Mouse (Mus musculus): Measurements from ENCODE around the gene Chmp1a. TPM values are rescaled to one million over a fixed set of nuclear protein-coding genes. Genes with fewer than 3 reads are reported as not detected.

The Chmp1a gene
- total and polyA plus RNA-seq, 3 experiments: 67.5 to 83.2 (median 69.5) TPM

DNA sequence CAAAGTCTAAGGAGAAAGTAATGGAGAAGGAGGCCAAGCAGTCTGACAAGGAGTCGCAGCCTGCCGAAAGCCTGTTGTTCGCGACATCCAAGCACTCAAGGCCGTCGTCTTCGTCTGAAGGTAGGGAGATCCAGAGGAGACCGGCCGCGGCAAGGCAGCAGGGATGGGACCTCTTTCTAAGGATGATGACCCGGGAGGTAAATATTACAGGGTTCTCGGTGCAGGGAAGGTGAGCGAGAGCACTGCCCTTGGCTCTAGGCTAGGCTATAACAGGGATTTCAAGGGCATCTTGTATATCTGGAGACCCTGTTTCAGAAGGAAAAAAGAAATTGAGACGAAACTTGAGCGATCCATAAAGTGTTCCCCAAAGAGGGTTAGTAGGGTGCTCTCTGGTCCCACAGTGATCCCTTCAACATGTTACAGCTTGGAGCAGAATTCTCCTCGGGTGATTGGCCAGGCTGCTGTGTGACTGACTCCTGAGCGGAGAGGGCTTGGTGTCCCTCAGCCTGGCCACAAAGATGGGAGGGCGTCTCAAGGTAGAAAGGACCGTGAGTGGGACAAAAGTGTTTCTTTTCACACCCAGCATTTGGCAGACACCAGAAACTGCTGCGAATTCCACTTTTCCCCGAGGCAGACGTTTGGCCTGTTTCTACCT, 682 bp upstream of the Chmp1a start:
- in situ Hi-C loops (cut with MboI; ENCODE audit: low pct_ligation_motif_present, low pct_unique_long_range_greater_than_20kb, low sequenced_read_pairs) (no loop called here), dilution Hi-C loops (cut with MboI; ENCODE audit: extremely low pct_ligation_motif_present, extremely low pct_unique_long_range_greater_than_20kb, low sequenced_read_pairs) (no loop called here)
- Histone ChIP-seq H3K4me3 (replicated peaks in 1 of 3; ENCODE audit: low read depth in 2 of 3, low read length in 2 of 3, poor library complexity in 1 of 3) (peak overlapping the region; percentile 54 to 96 (median 59)), H3K27me3 (replicated peaks) (peaks cover 5% of the 10 kb centered on the region), H3K9ac (ENCODE audit: insufficient read depth, low read depth) (peak overlapping the region; percentile 73), H3K4me1 (ENCODE audit: control insufficient read depth in 1 of 2, insufficient read depth in 2 of 2) (peaks cover 0 to 17% of the 10 kb centered on the region in 2 experiments; a peak in 2 of 4 replicates), H3K36me3 (replicated peaks in 1 of 2; ENCODE audit: control insufficient read depth in 1 of 2, insufficient read depth in 1 of 2, low read length in 1 of 2) (peaks cover 23 to 28% of the 10 kb centered on the region in 2 experiments), H3K79me2 (replicated peaks; ENCODE audit: control insufficient read depth, extremely low read depth, insufficient read depth, poor library complexity, severe bottlenecking) (peaks cover 16% of the 10 kb centered on the region), H3K4me2 (ENCODE audit: insufficient read depth, low read depth, poor library complexity, severe bottlenecking) (peak overlapping the region; percentile 35), H3K9me3 (replicated peaks; ENCODE audit: low read length) (no peaks in the 10 kb centered on the region), H3K27ac (ENCODE audit: insufficient read depth, low read depth) (no peak overlapping the region)
- DNase-seq (ENCODE audit: extremely low read depth): no peak
- TF ChIP-seq KAT2A (IDR thresholded peaks at IDR 0.05; ENCODE audit: insufficient replicate concordance, low read length): no peak
- no peak for TF ChIP-seq RCOR1 (conservative IDR thresholded peaks at IDR 0.05; ENCODE audit: low read depth, low read length)
- TF ChIP-seq ZNF384 (IDR thresholded peaks at IDR 0.05; ENCODE audit: low read depth, low read length): no peak
- no peak for TF ChIP-seq MXI1 (IDR thresholded peaks at IDR 0.05; ENCODE audit: low read depth, low read length)
- no peak for TF ChIP-seq BHLHE40 (IDR thresholded peaks at IDR 0.05; ENCODE audit: low read depth, low read length)
- no peak for TF ChIP-seq TCF12 (IDR thresholded peaks at IDR 0.05; ENCODE audit: low read depth, low read length)
- no peak for TF ChIP-seq ZC3H11A (IDR thresholded peaks at IDR 0.05; ENCODE audit: low read depth, low read length)
- no peak for TF ChIP-seq CHD2 (IDR thresholded peaks at IDR 0.05; ENCODE audit: low read length)

DNA sequence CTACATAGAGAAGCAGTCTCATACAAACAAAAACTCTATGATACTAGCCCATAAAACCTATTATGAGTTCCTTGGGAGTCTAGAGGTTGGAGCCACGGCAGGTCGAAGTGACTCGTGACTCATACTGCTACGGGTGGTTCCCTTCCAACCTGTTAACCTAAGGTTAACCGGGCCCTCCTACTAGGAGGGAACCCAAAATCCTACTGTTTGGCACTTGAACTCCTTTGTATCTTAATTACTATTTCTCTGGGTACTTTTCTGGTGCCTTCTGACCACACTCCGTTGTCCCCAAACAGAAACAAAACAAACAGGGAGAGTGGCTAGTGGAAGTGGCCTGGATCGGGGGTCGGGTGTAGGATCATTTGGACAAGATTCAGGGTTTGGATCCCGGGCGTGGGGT, 687 bp downstream of the Chmp1a start:
- in situ Hi-C loops (cut with MboI; ENCODE audit: low pct_ligation_motif_present, low pct_unique_long_range_greater_than_20kb, low sequenced_read_pairs): no loop called here
- peaks cover 16% of the 10 kb centered on the region for H3K79me2 ChIP-seq (replicated peaks; ENCODE audit: control insufficient read depth, extremely low read depth, insufficient read depth, poor library complexity, severe bottlenecking)
- dilution Hi-C loops (cut with MboI; ENCODE audit: extremely low pct_ligation_motif_present, extremely low pct_unique_long_range_greater_than_20kb, low sequenced_read_pairs): no loop called here
- H3K36me3 ChIP-seq (replicated peaks in 1 of 2; ENCODE audit: control insufficient read depth in 1 of 2, insufficient read depth in 1 of 2, low read length in 1 of 2): peaks cover 36 to 41% of the 10 kb centered on the region in 2 experiments
- no peaks in the 10 kb centered on the region for H3K9me3 ChIP-seq (replicated peaks; ENCODE audit: low read length)
- peak overlapping the region; percentile 87 for H3K4me2 ChIP-seq (ENCODE audit: insufficient read depth, low read depth, poor library complexity, severe bottlenecking)
- no peak for DNase-seq (ENCODE audit: extremely low read depth)
- TF ChIP-seq CTCF (conservative IDR thresholded peaks at IDR 0.05 in 1 of 2, IDR thresholded peaks at IDR 0.05 in 1 of 2; ENCODE audit: low read depth in 2 of 2, low read length in 2 of 2) (no peak), ZC3H11A (IDR thresholded peaks at IDR 0.05; ENCODE audit: low read depth, low read length) (no peak), TCF12 (IDR thresholded peaks at IDR 0.05; ENCODE audit: low read depth, low read length) (no peak), KAT2A (IDR thresholded peaks at IDR 0.05; ENCODE audit: insufficient replicate concordance, low read length) (no peak), CHD1 (IDR thresholded peaks at IDR 0.05; ENCODE audit: low read depth, low read length) (no peak), POLR2AphosphoS2 (IDR thresholded peaks at IDR 0.05; ENCODE audit: low read depth, low read length) (no peak), EP300 (IDR thresholded peaks at IDR 0.05; ENCODE audit: low read length) (no peak)
- H3K4me3 ChIP-seq (replicated peaks in 1 of 3; ENCODE audit: low read depth in 2 of 3, low read length in 2 of 3, poor library complexity in 1 of 3): peak overlapping the region; percentile 87 to 99 (median 96)
- H3K27ac ChIP-seq (ENCODE audit: insufficient read depth, low read depth): no peak overlapping the region
- peaks cover 0 to 17% of the 10 kb centered on the region in 2 experiments; a peak in 2 of 4 replicates for H3K4me1 ChIP-seq (ENCODE audit: control insufficient read depth in 1 of 2, insufficient read depth in 2 of 2)
- peak overlapping the region; percentile 99 for H3K9ac ChIP-seq (ENCODE audit: insufficient read depth, low read depth)
- H3K27me3 ChIP-seq (replicated peaks): peaks cover 5% of the 10 kb centered on the region

DNA sequence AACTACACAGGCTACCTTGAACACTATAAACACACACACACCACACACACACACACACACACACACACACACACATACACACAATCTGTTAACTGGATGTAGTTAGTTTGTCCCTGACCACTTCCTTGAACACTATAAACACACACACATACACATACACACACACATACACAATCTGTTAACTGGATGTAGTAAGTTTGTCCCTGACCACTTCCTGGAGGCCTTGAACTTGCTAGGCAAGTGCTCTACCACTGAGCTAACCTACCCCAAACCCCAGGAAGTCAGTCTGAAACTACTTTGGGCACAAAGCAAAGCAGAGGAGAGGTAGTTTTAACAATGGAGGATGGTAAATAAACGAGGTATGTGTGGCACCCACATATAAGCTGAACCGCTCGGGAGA, 9.0 kb downstream of the Chmp1a start:
- dilution Hi-C loops (cut with MboI; ENCODE audit: extremely low pct_ligation_motif_present, extremely low pct_unique_long_range_greater_than_20kb, low sequenced_read_pairs) (no loop called here), in situ Hi-C loops (cut with MboI; ENCODE audit: low pct_ligation_motif_present, low pct_unique_long_range_greater_than_20kb, low sequenced_read_pairs) (no loop called here)
- Histone ChIP-seq H3K36me3 (replicated peaks in 1 of 2; ENCODE audit: control insufficient read depth in 1 of 2, insufficient read depth in 1 of 2, low read length in 1 of 2) (peaks cover 38 to 49% of the 10 kb centered on the region in 2 experiments), H3K79me2 (replicated peaks; ENCODE audit: control insufficient read depth, extremely low read depth, insufficient read depth, poor library complexity, severe bottlenecking) (no peaks in the 10 kb centered on the region), H3K4me1 (ENCODE audit: control insufficient read depth in 1 of 2, insufficient read depth in 2 of 2) (0 out of 4 replicates have a peak, but pooled peaks cover 0 to 3% of the 10 kb centered on the region in 2 experiments), H3K27me3 (replicated peaks) (peaks cover 21% of the 10 kb centered on the region), H3K4me2 (ENCODE audit: insufficient read depth, low read depth, poor library complexity, severe bottlenecking) (no peak overlapping the region), H3K9ac (ENCODE audit: insufficient read depth, low read depth) (no peak overlapping the region), H3K9me3 (replicated peaks; ENCODE audit: low read length) (no peaks in the 10 kb centered on the region), H3K27ac (ENCODE audit: insufficient read depth, low read depth) (no peak overlapping the region), H3K4me3 (replicated peaks in 1 of 3; ENCODE audit: low read depth in 2 of 3, low read length in 2 of 3, poor library complexity in 1 of 3) (no peak overlapping the region)
- DNase-seq (ENCODE audit: extremely low read depth): no peak
- TF ChIP-seq NELFE (IDR thresholded peaks at IDR 0.05; ENCODE audit: low read depth, low read length) (no peak), JUN (IDR thresholded peaks at IDR 0.05; ENCODE audit: insufficient read depth, low read depth, low read length) (no peak), MAFK (IDR thresholded peaks at IDR 0.05; ENCODE audit: insufficient replicate concordance, low read length) (no peak), ZC3H11A (IDR thresholded peaks at IDR 0.05; ENCODE audit: low read depth, low read length) (no peak), HCFC1 (IDR thresholded peaks at IDR 0.05; ENCODE audit: low read depth, low read length) (no peak), IRF4 (IDR thresholded peaks at IDR 0.05; ENCODE audit: low read depth, low read length) (no peak), USF1 (IDR thresholded peaks at IDR 0.05; ENCODE audit: low read depth, low read length) (no peak), POLR2AphosphoS2 (IDR thresholded peaks at IDR 0.05; ENCODE audit: low read depth, low read length) (no peak), SIN3A (IDR thresholded peaks at IDR 0.05; ENCODE audit: low read length) (no peak), TBP (conservative IDR thresholded peaks at IDR 0.05; ENCODE audit: low read depth, low read length) (no peak), ZNF384 (IDR thresholded peaks at IDR 0.05; ENCODE audit: low read depth, low read length) (no peak), MAZ (IDR thresholded peaks at IDR 0.05; ENCODE audit: low read depth, low read length) (no peak), CHD1 (IDR thresholded peaks at IDR 0.05; ENCODE audit: low read depth, low read length) (no peak), POLR2A (IDR thresholded peaks at IDR 0.05; ENCODE audit: low read depth, low read length) (no peak)
